Mouse (Mus musculus) kidney, embryonic 14.5 days (tissue): ENCODE results near the gene Taf8. TPM values are rescaled to one million over a fixed set of nuclear protein-coding genes. Genes with fewer than 3 reads are reported as not detected.

Experiments
- ATAC-seq: fragments of 200-750 bp; cut with Nextera tagmentation; 2 replicates; pipeline ENCODE4 v1.8.0; 2017; ENCODE audit warnings: moderate number of reproducible peaks, mild to moderate bottlenecking, moderate TSS enrichment, moderate library complexity; ENCODE audit not compliant: low FRiP score, low TSS enrichment
- H3K27ac ChIP-seq: fragments of 300-500 bp; sonication (generic); 2 replicates; pipeline ENCODE4 v1.5.1; 2014; ENCODE audit warnings: low read depth, mild to moderate bottlenecking, low read length, moderate library complexity, mixed read lengths
- H3K27me3 ChIP-seq: fragments of 300-500 bp; sonication (generic); 2 replicates; pipeline ENCODE4 v1.6.1; 2014; ENCODE audit warnings: mild to moderate bottlenecking, low read length; ENCODE audit not compliant: control insufficient read depth, insufficient read depth
- H3K36me3 ChIP-seq: fragments of 300-500 bp; sonication (generic); 2 replicates; pipeline ENCODE4 v1.6.1; 2014; ENCODE audit warnings: low read length, mixed read lengths; ENCODE audit not compliant: control insufficient read depth, insufficient read depth
- H3K4me1 ChIP-seq: fragments of 300-500 bp; sonication (generic); 2 replicates; pipeline ENCODE4 v1.6.1; 2014; ENCODE audit warnings: low read length, mixed read lengths; ENCODE audit not compliant: control insufficient read depth, insufficient read depth
- H3K4me2 ChIP-seq: fragments of 300-500 bp; sonication (generic); replicated peaks from 2 replicates; pipeline ENCODE4 v1.6.1; 2014; ENCODE audit warnings: low read depth, mild to moderate bottlenecking, low read length
- H3K4me3 ChIP-seq: fragments of 300-500 bp; sonication (generic); 2 replicates; pipeline ENCODE4 v1.5.1; 2014; ENCODE audit warnings: mild to moderate bottlenecking, low read length
- H3K9ac ChIP-seq: fragments of 300-500 bp; sonication (generic); 2 replicates; pipeline ENCODE4 v1.6.1; 2014; ENCODE audit warnings: low read depth, mild to moderate bottlenecking, low read length, moderate library complexity
- H3K9me3 ChIP-seq: fragments of 300-500 bp; sonication (generic); 2 replicates; pipeline ENCODE4 v1.6.1; 2016; ENCODE audit warnings: low read length; ENCODE audit not compliant: control insufficient read depth
- WGBS: fragments of 180-500 bp; shearing (Covaris S2); extraction: QIAGEN DNeasy Blood & Tissue Kit; methylation state at CpG from one replicate; pipeline ENCODE4 v1.1.7; 2014; 5-methylcytosine and 5-hydroxymethylcytosine counted together
- polyA plus RNA-seq: library from polyadenylated mRNA; unstranded; fragments of >200 nt; fragmentation: Nextera tagmentation; extraction: Ambion mirVana; gene quantifications from 2 replicates; pipeline ENCODE4 v1.2.1, GENCODE M21; 2014

Gene Taf8
- polyA plus RNA-seq, 1 experiment from 2014 or later = 28.9 TPM

DNA sequence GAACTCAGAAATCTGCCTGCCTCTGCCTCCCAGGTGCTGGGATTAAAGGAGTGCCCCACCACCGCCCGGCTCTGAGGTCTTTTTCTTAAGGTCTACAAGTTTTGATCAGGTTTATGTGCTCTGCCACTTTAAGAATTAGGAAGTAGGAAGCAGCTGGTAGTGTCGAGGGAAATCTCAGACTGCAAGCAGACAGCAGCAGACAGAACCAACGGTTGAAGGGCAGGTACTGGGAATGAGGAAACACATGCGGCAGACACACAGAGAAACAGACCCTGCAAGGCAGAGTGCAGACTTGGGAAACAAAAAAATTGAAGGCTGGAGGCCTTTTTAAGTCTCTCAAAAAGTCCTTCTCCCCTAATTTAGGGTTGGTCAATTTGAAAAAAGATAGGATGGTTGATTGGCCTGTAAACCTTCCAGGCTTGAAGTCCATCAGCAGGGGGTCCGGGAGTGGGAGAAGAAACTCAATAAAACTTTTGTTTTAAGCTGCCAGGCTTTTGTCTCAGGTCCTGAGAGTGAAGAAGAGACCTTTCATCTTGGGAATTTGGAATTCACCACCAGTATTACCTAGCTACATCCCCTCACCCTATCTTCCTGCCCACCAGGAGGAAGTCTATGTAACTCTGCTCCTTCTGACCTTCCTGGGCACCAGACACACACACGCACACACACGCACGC is 7.1 kb upstream of the Taf8 start:
- Histone ChIP-seq H3K27me3 (no peaks in the 10 kb centered on the region), H3K4me3 (no peak overlapping the region), H3K36me3 (no peaks in the 10 kb centered on the region), H3K27ac (no peak overlapping the region; the same call in 1 of the 2 replicates), H3K4me1 (peaks cover 31% of the 10 kb centered on the region), H3K9ac (no peak overlapping the region), H3K4me2 (no peak overlapping the region), H3K9me3 (no peaks in the 10 kb centered on the region)
- ATAC-seq = no peak
- WGBS = 54% methylated on average over 9 of the region's 9 CpGs

DNA sequence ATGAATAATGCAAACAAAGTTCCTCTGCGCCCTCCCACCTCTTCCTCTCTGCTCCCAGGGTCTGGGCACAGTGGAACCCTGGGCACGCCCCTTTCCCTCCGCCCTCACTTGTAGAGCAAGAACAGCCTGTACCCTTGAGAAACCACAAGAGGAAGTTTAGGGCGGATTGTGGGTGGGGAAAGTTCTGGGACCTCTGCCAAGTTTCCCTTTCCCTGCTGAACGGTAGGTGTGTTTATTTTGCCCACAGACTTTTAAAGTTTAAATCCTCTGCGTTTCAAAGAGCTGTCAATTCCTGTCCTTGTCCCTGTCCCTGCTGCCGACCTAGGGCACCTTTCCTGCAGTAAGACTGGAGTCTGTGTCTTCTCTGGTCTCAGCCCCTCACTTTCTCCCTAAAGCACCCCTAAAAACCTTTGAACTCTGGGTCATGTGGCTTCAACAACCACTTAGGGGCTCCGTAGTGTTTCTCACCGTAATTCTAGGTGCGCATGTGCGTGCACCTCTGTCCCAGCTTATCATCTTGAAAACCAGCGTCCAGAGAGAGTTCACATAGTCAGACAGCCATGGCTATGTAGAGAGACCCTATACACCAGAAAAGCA is 6.0 kb upstream of the Taf8 start:
- H3K36me3 ChIP-seq = no peaks in the 10 kb centered on the region
- H3K9ac ChIP-seq = 0 out of 2 replicates have a peak overlapping the region, but pooled peaks have one; percentile 4
- peaks cover 32% of the 10 kb centered on the region for H3K4me1 ChIP-seq
- H3K4me3 ChIP-seq = peak overlapping the region; percentile 12; the same call in 1 of the 2 replicates
- WGBS = 25% methylated on average over 12 of the region's 12 CpGs
- no peaks in the 10 kb centered on the region for H3K9me3 ChIP-seq
- peak overlapping the region; percentile 38 for H3K4me2 ChIP-seq
- H3K27ac ChIP-seq = peak overlapping the region; percentile 82
- ATAC-seq = peak; percentile 30; the same call in 1 of the 2 replicates
- no peaks in the 10 kb centered on the region for H3K27me3 ChIP-seq

DNA sequence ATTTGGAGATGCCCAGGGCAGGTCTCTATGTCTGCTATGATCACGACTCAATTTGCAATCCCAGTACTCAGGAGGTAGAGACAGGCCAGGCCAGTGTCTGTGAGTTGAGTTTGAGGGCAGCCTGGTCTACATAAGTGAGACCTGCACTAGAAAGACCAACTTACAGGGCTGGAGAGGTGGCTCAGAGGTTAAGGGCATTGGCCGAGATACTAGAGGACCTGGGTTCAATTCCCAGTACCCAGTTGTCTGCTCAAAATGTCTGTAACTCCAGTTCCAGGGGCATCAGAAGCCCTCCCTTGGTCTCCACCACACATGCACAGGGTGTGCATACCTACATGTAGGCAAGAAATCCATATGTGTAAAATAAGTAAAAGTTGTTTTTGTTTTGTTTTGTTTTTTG is 5.4 kb upstream of the Taf8 start:
- 76% methylated on average over 2 of the region's 2 CpGs for WGBS
- H3K27ac ChIP-seq = peak overlapping the region; percentile 82; the same call in 1 of the 2 replicates
- H3K4me2 ChIP-seq = no peak overlapping the region

DNA sequence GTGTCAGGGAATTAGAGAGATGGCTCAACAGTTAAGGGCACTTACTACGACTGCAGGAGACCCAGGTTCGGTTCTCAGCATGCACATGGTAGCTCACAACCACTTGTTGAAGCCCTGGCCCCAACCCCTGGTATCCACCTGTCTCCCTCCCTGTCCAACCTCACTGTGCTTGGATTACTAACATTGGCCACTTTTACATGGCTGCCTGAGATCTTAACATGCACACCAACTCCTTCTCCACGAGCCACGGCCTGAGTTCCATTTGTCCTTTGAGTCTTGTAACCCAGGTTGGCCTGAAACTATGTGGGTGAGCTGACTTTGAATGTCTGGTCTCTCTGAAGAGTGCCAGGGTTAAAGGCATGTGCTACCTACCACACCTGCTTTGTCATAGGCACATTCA is 4.6 kb upstream of the Taf8 start:
- H3K36me3 ChIP-seq = no peaks in the 10 kb centered on the region
- H3K4me1 ChIP-seq = peaks cover 28% of the 10 kb centered on the region
- no peaks in the 10 kb centered on the region for H3K27me3 ChIP-seq
- H3K9ac ChIP-seq = no peak overlapping the region
- ATAC-seq = no peak
- 94% methylated on average over 4 of the region's 4 CpGs for WGBS
- no peak overlapping the region for H3K27ac ChIP-seq
- H3K4me3 ChIP-seq = no peak overlapping the region
- H3K4me2 ChIP-seq = no peak overlapping the region
- no peaks in the 10 kb centered on the region for H3K9me3 ChIP-seq

More for the DNA sequence above, 5.4 kb upstream of the Taf8 start:
- H3K27me3 ChIP-seq = no peaks in the 10 kb centered on the region
- peaks cover 30% of the 10 kb centered on the region for H3K4me1 ChIP-seq
- no peaks in the 10 kb centered on the region for H3K9me3 ChIP-seq
- H3K4me3 ChIP-seq = no peak overlapping the region
- ATAC-seq = no peak
- H3K36me3 ChIP-seq = no peaks in the 10 kb centered on the region
- no peak overlapping the region for H3K9ac ChIP-seq

DNA sequence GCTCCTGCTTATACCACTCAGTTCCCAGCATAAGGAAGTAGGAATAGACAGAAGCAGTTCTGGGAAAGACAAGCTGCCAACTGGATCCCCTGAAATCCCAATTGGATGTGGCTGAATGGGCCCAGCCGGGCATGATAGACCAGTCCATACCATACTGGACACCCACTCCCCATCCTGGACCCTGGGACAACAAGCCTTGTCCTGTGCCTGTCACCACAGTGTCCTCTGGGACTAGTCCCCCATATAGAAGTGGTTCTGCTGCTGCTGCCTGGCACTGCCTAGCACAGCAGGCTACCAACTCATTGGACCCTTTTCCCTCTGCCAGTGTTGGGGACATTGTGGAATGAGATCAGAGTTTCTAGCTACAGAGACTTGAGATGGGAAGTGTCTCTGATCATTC is 4.0 kb upstream of the Taf8 start:
- no peak overlapping the region for H3K4me2 ChIP-seq
- H3K4me1 ChIP-seq = peaks cover 28% of the 10 kb centered on the region
- no peaks in the 10 kb centered on the region for H3K27me3 ChIP-seq
- 87% methylated on average over 1 of the region's 1 CpGs for WGBS
- H3K9me3 ChIP-seq = no peaks in the 10 kb centered on the region
- H3K36me3 ChIP-seq = no peaks in the 10 kb centered on the region
- no peak overlapping the region for H3K9ac ChIP-seq
- no peak for ATAC-seq
- no peak overlapping the region for H3K27ac ChIP-seq
- no peak overlapping the region for H3K4me3 ChIP-seq

DNA sequence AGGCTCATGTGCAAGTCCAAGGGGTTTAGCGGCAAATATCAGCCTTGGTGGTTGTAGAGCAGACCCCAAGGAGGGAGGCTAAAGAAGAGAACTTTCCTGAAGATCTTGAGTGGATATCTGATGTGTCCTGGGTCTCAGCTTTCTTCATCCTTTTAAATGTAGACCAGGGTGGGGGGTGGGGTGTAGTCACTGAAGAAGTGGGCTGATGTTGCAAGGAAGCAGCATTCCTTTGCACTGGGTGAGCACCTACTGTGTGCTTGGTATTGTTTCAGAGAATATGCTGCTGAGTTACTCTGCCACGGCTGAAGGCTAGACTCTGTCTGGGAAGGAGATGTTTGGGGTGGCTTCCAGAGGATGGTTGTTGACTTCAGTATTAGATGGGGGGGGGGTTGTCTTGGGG is 3.5 kb upstream of the Taf8 start:
- 59% methylated on average over 2 of the region's 2 CpGs for WGBS
- Histone ChIP-seq H3K4me3 (peak overlapping the region; percentile 40; the same call in 1 of the 2 replicates), H3K4me2 (peak overlapping the region; percentile 74), H3K27ac (0 out of 2 replicates have a peak overlapping the region, but pooled peaks have one; percentile 5), H3K4me1 (peaks cover 26% of the 10 kb centered on the region), H3K9me3 (no peaks in the 10 kb centered on the region), H3K27me3 (no peaks in the 10 kb centered on the region), H3K9ac (peak overlapping the region; percentile 63; the same call in 1 of the 2 replicates), H3K36me3 (no peaks in the 10 kb centered on the region)
- no peak for ATAC-seq

DNA sequence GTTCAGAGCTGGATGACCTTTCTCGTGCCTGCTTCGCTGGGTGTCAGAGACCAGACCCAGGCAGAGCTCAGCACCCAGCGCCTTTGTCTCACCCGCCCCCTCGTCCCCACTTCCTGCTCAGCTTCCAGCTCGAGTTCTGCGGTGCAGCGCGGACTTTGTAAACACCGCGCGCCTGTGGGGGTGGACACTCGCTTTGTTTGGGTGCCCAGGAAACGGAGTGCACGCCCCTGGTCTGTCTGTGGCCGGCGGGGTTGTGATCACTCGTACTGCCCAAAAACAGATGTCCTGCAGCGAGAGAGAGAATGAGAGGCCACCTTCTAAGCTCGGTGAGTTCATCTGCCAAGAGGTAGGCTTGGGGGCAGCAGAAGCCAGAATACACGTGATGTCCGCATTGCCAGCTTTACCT is 2.9 kb upstream of the Taf8 start, which contains the start of gene Ccnd3:
Gene Ccnd3 (plus strand): TSS at position 111 of the 406 bp plus-strand sequence.
- Histone ChIP-seq H3K4me2 (peak within 1 kb of the TSS; percentile 74), H3K27me3 (no peaks in the 10 kb centered on the region), H3K9me3 (no peaks in the 10 kb centered on the region), H3K27ac (peak within 1 kb of the TSS; percentile 18; the same call in 1 of the 2 replicates), H3K4me3 (peak within 1 kb of the TSS; percentile 40), H3K36me3 (no peaks in the 10 kb centered on the region), H3K9ac (peak within 1 kb of the TSS; percentile 63), H3K4me1 (peaks cover 26% of the 10 kb centered on the region)
- under 1% methylated on average over 22 of the region's 22 CpGs for WGBS
- ATAC-seq = peak; percentile 15

DNA sequence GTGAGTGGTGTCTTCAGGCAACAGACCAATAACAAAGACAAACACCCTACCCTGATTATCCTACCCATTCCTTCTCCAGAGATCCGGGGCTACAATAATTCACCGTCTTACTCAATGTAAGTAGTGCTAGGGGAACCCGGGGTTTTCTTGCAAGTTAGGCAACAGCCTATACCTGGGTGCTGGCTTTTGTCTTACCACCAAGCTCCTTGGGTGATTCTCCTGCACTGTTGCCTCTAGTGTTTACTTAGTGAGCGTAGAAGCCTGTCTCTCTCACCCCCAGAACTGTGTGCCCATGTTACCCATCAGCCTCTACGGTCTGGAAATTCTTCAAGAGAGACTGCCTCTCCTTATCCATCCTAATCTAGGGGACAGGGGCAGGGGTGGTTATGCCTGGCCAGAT is 2.1 kb upstream of the Taf8 start:
- Histone ChIP-seq H3K9ac (peak overlapping the region; percentile 63; the same call in 1 of the 2 replicates), H3K27me3 (no peaks in the 10 kb centered on the region), H3K27ac (peak overlapping the region; percentile 18; the same call in 1 of the 2 replicates), H3K4me3 (peak overlapping the region; percentile 40), H3K36me3 (peaks cover 3% of the 10 kb centered on the region), H3K4me2 (peak overlapping the region; percentile 74), H3K4me1 (peaks cover 26% of the 10 kb centered on the region), H3K9me3 (no peaks in the 10 kb centered on the region)
- no peak for ATAC-seq
- WGBS = 76% methylated on average over 5 of the region's 5 CpGs

DNA sequence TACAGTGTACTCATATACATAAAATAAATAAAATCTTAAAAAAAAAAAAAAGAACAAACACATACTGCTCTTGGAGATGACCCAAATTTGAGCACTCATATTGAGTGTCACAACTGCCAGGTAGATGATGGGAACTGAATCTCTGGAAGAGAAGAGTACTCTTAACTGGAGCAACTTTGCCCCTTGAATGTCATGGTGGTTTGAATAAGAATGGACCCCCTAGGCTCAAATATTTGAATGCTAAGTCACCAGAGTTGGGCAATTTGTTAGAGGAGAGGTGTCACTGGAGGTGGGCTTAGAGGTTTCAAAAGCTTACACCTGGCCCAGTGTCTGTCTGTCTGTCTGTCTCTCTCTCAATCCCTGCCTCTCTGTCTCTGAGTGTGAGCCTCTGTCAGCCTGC is 1.6 kb upstream of the Taf8 start:
- Histone ChIP-seq H3K9me3 (no peaks in the 10 kb centered on the region), H3K4me2 (no peak overlapping the region), H3K36me3 (peaks cover 8% of the 10 kb centered on the region), H3K4me3 (no peak overlapping the region), H3K4me1 (peaks cover 26% of the 10 kb centered on the region), H3K27ac (no peak overlapping the region), H3K9ac (no peak overlapping the region), H3K27me3 (no peaks in the 10 kb centered on the region)
- ATAC-seq = no peak
